Mouse (Mus musculus): Measurements from ENCODE around the gene Plcb4.

DNA sequence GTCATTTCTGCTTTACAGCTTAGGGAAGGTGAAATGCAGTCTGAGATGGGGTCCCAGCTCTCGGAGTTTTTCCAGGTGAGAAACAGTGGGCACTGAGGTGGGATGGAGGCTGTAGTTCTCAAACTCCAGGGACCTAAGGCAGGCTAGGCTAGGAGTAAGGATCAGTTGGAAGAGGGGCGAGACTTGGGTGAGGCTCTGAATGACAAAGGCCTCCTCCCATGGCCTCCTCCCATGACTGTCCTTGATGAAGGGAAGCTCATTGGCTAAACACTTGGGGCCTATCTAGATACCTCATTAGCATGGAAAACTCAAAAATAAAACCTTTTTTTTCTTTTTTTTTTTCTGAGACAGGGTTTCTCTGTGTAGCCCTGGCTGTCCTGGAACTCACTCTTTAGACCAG, 198.0 kb downstream of the Plcb4 start:
- TF ChIP-seq CTCF (IDR thresholded peaks at IDR 0.05) = no peak
- no peak for TF ChIP-seq EP300 (IDR thresholded peaks at IDR 0.05)

Measured in lung, postnatal 0 days (tissue).